Mouse (Mus musculus): ENCODE results near the gene Cyp2c38. TPM values are rescaled to one million over a fixed set of nuclear protein-coding genes. Genes with fewer than 3 reads are reported as not detected.
"Not testable (repeated sequence)": the region's sequence is repeated elsewhere in the genome, so short reads cannot be mapped to it uniquely, and the experiment has no call there.

Gene Cyp2c38
- not detected in 2 replicates for total RNA-seq (2017)

DNA sequence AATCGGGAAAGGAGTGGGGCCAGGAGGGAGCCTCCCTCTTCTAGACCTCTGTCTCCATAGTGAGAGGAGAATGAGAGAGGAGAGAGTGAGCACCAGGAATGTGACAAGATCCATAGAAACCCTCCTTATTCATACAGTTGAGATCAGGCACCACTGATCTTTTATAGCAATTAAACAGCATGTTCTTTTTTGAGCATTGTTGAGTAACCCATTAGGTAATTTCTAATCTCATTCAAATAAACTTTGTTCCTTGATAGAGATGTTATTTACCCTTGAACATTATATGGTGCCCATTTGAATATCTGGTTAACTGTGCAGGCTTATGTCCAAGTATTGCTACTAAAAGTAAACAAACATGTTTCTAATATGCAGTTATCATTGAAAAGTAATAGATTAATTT is at the start of gene Cyp2c38:
TSS of gene Cyp2c38 (minus strand) at position 135 of the 400 bp plus-strand sequence.
- no peak for ATAC-seq (replicated peaks; ENCODE audit: low read depth, poor library complexity, severe bottlenecking)

- no peak for ATAC-seq (replicated peaks; ENCODE audit: low read depth, poor library complexity, severe bottlenecking)
These were observed 47.7 kb upstream of the Cyp2c38 start, which contains the start of gene Cyp2c39 for GRCm38 (mm10) chr19:39510534-39510933. Gene Cyp2c39 (plus strand): TSS chr19:39510862.

- no peak for ATAC-seq (replicated peaks; ENCODE audit: low read depth, poor library complexity, severe bottlenecking)
These were observed 46.7 kb upstream of the Cyp2c38 start for GRCm38 (mm10) chr19:39509533-39509932.

DNA sequence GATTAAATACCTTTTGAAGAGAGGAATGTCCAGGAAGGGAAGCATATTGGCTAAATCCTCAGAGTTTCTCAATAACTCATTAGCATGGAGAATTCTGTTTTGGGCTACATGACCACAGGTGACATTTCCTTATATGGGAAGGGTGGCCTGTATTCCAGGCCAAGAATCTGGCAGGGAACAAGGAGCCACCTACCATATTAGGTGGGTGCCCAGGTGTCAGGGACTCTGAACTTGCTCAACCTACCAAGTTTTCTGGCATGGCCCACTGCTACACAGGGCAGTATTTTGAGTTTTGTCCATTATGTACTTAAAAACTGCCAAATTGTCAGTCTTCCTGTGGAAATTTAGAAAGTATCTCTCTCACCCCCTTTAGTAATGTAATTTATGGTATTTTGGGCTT is 43.5 kb upstream of the Cyp2c38 start:
- ATAC-seq (replicated peaks; ENCODE audit: low read depth, poor library complexity, severe bottlenecking) = no peak

GRCm38 (mm10) chr19:39483961-39484360 is 21.1 kb upstream of the Cyp2c38 start:
- not testable (repeated sequence) for ATAC-seq (replicated peaks; ENCODE audit: low read depth, poor library complexity, severe bottlenecking)

- ATAC-seq (replicated peaks; ENCODE audit: low read depth, poor library complexity, severe bottlenecking) = no peak
These were observed 1.0 kb upstream of the Cyp2c38 start for GRCm38 (mm10) chr19:39463923-39464322.

Other genes starting within 250 kb of the Cyp2c38 start
- gene Cyp2c29, start 193.7 kb downstream of the Cyp2c38 start, total RNA-seq (2017) = not detected in 2 replicates
- gene Cyp2c39, start 47.8 kb upstream of the Cyp2c38 start, total RNA-seq (2017) = not detected in 2 replicates
- gene Cyp2c67, start 186.0 kb upstream of the Cyp2c38 start, total RNA-seq (2017) = not detected in 2 replicates

Data from common myeloid progenitor, adult 5-6 weeks (primary cell).